Mouse (Mus musculus) lung, adult 2 months (tissue): ENCODE measurements around the gene A930017K11Rik. TPM values are rescaled to one million over a fixed set of nuclear protein-coding genes. Genes with fewer than 3 reads are reported as not detected.

ENCODE experiments used
- DNase-seq: peaks from one replicate; pipeline ENCODE4 v3.0.0; 2022
- H3K4me1 ChIP-seq: fragments of 200-500 bp; 2 replicates; pipeline ENCODE4 v1.6.1; 2011; ENCODE audit warnings: low read length; ENCODE audit not compliant: control insufficient read depth, insufficient read depth
- H3K4me3 ChIP-seq: fragments of 200-500 bp; replicated peaks from 2 replicates; pipeline ENCODE3; 2011; ENCODE audit warnings: low read depth, mild to moderate bottlenecking, control low read depth, low read length; ENCODE audit errors: extremely low read depth
- CTCF ChIP-seq: fragments of 200-500 bp; IDR thresholded peaks from 2 replicates; pipeline ENCODE4 v1.5.1; 2011; ENCODE audit warnings: mild to moderate bottlenecking, low read length, control low read depth; ENCODE audit not compliant: insufficient read depth
- POLR2A ChIP-seq: fragments of 200-500 bp; IDR thresholded peaks from 2 replicates; pipeline ENCODE4 v1.6.1; 2011; ENCODE audit warnings: low read depth, mild to moderate bottlenecking, control low read depth, low read length, borderline replicate concordance; ENCODE audit errors: extremely low read depth
- WGBS: fragments of 180-500 bp; shearing (Covaris S2); methylation state at CpG from one replicate; pipeline ENCODE4 v1.1.7; 2018; 5-methylcytosine and 5-hydroxymethylcytosine counted together
- polyA plus RNA-seq: library from polyadenylated mRNA; depleted of rRNA; stranded (reverse); fragments of >200 nt; gene quantifications from 2 replicates; pipeline ENCODE4 v1.2.3, GENCODE M21; 2012

The A930017K11Rik gene
- polyA plus RNA-seq, 1 experiment, result not detected

- Histone ChIP-seq H3K4me3 (no peak overlapping the region), H3K4me1 (peaks cover 10% of the 10 kb centered on the region)
- TF ChIP-seq POLR2A (no peak), CTCF (no peak)
- no peak for DNase-seq
- WGBS, result 82% methylated on average over 3 of the region's 3 CpGs
Measured at GRCm38 (mm10) chr17:25982913-25983312, 30.5 kb upstream of the A930017K11Rik start.

- Histone ChIP-seq H3K4me1 (peaks cover 10% of the 10 kb centered on the region), H3K4me3 (no peak overlapping the region)
- 60% methylated on average over 5 of the region's 5 CpGs for WGBS
- DNase-seq, result no peak
- TF ChIP-seq POLR2A, result no peak
- TF ChIP-seq CTCF, result no peak
Measured at GRCm38 (mm10) chr17:25980854-25981253, 28.5 kb upstream of the A930017K11Rik start.

- DNase-seq, result no peak
- H3K4me1 ChIP-seq, result peaks cover 10% of the 10 kb centered on the region
- TF ChIP-seq CTCF, result no peak
- no peak for TF ChIP-seq POLR2A
- WGBS, result 69% methylated on average over 5 of the region's 5 CpGs
- H3K4me3 ChIP-seq, result no peak overlapping the region
Measured at GRCm38 (mm10) chr17:25979829-25980738, 27.7 kb upstream of the A930017K11Rik start.

GRCm38 (mm10) chr17:25970954-25971707 is 18.8 kb upstream of the A930017K11Rik start:
- DNase-seq, result no peak

GRCm38 (mm10) chr17:25970448-25970847 is 18.1 kb upstream of the A930017K11Rik start:
- Histone ChIP-seq H3K4me3 (no peak overlapping the region), H3K4me1 (0 out of 2 replicates have a peak, but pooled peaks cover 6% of the 10 kb centered on the region)
- 83% methylated on average over 9 of the region's 9 CpGs for WGBS
- TF ChIP-seq POLR2A (no peak), CTCF (no peak)
- DNase-seq, result no peak

More at GRCm38 (mm10) chr17:25970954-25971707, 18.8 kb upstream of the A930017K11Rik start:
- WGBS, result 69% methylated on average over 4 of the region's 4 CpGs
- H3K4me3 ChIP-seq, result no peak overlapping the region
- TF ChIP-seq CTCF, result no peak
- TF ChIP-seq POLR2A, result no peak
- 0 out of 2 replicates have a peak, but pooled peaks cover 6% of the 10 kb centered on the region for H3K4me1 ChIP-seq

- 0 out of 2 replicates have a peak, but pooled peaks cover 6% of the 10 kb centered on the region for H3K4me1 ChIP-seq
- no peak for TF ChIP-seq CTCF
- no peak for TF ChIP-seq POLR2A
- no peak for DNase-seq
- H3K4me3 ChIP-seq, result no peak overlapping the region
- 56% methylated on average over 1 of the region's 1 CpGs for WGBS
Measured at GRCm38 (mm10) chr17:25968176-25968575, 15.8 kb upstream of the A930017K11Rik start.

GRCm38 (mm10) chr17:25967652-25968051 is 15.3 kb upstream of the A930017K11Rik start:
- Histone ChIP-seq H3K4me3 (no peak overlapping the region), H3K4me1 (0 out of 2 replicates have a peak, but pooled peaks cover 6% of the 10 kb centered on the region)
- WGBS, result 36% methylated on average over 3 of the region's 3 CpGs
- no peak for DNase-seq
- no peak for TF ChIP-seq POLR2A
- no peak for TF ChIP-seq CTCF

- WGBS, result 83% methylated on average over 7 of the region's 7 CpGs
- DNase-seq, result no peak
- Histone ChIP-seq H3K4me1 (0 out of 2 replicates have a peak, but pooled peaks cover 3% of the 10 kb centered on the region), H3K4me3 (no peak overlapping the region)
- no peak for TF ChIP-seq POLR2A
Measured at GRCm38 (mm10) chr17:25964271-25964670, 11.9 kb upstream of the A930017K11Rik start.

GRCm38 (mm10) chr17:25962413-25962905 is 10.1 kb upstream of the A930017K11Rik start:
- no peak for DNase-seq
- Histone ChIP-seq H3K4me3 (no peak overlapping the region), H3K4me1 (no peaks in the 10 kb centered on the region)
- TF ChIP-seq CTCF (no peak), POLR2A (no peak)
- 90% methylated on average over 7 of the region's 7 CpGs for WGBS
